Mouse (Mus musculus) layer of hippocampus, adult 18-20 months (tissue): Measurements from ENCODE around the gene 4930432M17Rik. TPM values are rescaled to one million over a fixed set of nuclear protein-coding genes. Genes with fewer than 3 reads are reported as not detected.

Source experiments
- DNase-seq, 2 experiments: peaks; one replicate each; pipeline ENCODE4 v3.0.0; 2022; ENCODE audit warnings: low spot score in 2 of 2
- total RNA-seq, 2 experiments: library from RNA; stranded (reverse); gene quantifications; 2 replicates each; pipeline ENCODE4 v1.2.3; 2021

Gene 4930432M17Rik
- total RNA-seq, 2 experiments from 2014 or later = not detected

DNA sequence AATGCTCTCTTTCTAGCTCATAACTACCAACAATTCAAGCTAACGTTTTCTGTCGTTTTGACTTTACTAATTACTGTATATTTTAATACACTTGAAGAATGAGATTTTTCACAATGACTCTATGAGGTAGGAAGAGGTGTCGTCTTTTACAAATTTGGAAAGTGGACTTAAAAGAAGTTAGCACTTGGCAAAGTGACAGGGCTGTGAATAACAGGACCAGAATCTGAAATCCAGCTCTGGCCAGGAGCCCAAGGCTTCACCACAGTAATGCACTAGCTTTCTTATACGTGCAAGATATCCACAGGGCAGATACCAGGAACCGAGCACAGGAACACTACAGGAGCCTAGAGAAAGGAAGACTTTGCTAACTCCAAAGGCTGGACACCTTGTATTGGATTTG lies 35.5 kb downstream of the 4930432M17Rik start:
- DNase-seq = no peak

GRCm38 (mm10) chr3:121707106-121707505 lies 36.5 kb downstream of the 4930432M17Rik start:
- no peak for DNase-seq

- DNase-seq = no peak
Measured at GRCm38 (mm10) chr3:121710894-121711531, 40.5 kb downstream of the 4930432M17Rik start.

GRCm38 (mm10) chr3:121712222-121712621 lies 41.7 kb downstream of the 4930432M17Rik start:
- no peak for DNase-seq

GRCm38 (mm10) chr3:121713151-121713701 lies 42.7 kb downstream of the 4930432M17Rik start:
- no peak for DNase-seq

DNA sequence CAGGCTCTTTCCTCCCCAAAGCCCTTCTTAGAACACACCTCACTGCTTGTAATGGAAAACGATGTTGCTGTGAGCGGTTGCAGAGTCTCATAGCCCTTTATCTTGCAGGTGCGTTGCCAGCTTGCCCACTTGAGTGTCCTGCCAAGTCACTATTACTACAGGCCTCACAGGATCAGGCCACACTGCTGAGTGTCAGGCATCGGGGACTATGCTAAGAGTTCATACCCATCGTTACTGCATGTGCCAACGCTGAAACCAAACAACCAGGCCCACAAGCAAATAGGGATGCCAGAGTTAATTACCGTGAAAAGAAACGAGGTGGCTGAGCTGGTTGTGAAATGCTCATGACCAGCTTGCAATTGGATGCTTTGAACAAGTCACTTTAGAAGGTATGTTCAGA lies 43.3 kb downstream of the 4930432M17Rik start:
- no peak for DNase-seq

GRCm38 (mm10) chr3:121714461-121714860 lies 43.9 kb downstream of the 4930432M17Rik start:
- no peak for DNase-seq

- DNase-seq = no peak
Measured at GRCm38 (mm10) chr3:121715336-121715735, 44.8 kb downstream of the 4930432M17Rik start.

- no peak for DNase-seq
Measured at GRCm38 (mm10) chr3:121715741-121716459, 45.3 kb downstream of the 4930432M17Rik start.

GRCm38 (mm10) chr3:121716480-121716879 lies 45.9 kb downstream of the 4930432M17Rik start:
- no peak for DNase-seq

- no peak for DNase-seq
Measured at GRCm38 (mm10) chr3:121718679-121719078, 48.1 kb downstream of the 4930432M17Rik start.

- no peak for DNase-seq
Measured at GRCm38 (mm10) chr3:121719701-121720100, 49.1 kb downstream of the 4930432M17Rik start.

DNA sequence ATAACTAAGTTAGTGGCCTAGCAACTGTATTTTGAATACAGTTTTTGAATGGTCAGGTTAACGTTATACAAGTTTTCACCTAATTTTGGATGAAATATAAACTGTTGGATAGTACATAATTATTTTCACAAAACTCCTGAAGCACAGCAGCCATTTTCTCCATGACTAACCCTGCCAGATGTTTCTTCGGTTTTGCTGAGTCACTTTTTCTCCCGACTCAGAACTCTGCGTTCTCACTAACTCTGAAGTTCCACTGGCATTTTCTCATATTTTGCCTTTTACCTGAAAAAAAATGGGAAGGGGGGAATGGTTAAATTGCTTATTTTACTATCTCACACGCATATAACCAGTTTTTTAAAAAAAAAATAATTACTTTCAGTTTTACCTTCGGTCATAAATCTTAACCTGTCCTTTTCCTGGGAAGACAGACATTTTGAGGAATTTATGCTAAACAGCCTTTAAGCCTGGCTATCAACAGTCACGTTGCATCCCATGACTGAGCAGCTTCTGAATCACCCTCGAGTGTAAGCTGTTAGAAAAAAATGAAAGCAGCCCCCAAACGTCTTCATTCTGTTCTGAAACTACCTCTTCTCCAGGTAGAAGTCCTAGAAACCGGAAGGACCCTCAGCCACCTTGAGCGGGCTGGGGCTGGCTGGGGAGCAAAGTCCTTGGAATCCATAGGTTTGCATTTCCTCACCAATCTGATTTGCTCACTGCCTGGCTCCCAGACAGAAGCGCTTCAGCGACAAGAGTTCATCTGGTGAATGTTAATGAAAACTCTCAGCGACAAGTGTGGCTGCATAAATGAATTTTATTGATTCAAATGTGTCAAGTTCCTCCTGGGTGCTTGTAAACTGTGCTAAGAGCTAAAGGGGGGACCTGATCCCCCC lies 50.5 kb downstream of the 4930432M17Rik start:
- no peak for DNase-seq

DNA sequence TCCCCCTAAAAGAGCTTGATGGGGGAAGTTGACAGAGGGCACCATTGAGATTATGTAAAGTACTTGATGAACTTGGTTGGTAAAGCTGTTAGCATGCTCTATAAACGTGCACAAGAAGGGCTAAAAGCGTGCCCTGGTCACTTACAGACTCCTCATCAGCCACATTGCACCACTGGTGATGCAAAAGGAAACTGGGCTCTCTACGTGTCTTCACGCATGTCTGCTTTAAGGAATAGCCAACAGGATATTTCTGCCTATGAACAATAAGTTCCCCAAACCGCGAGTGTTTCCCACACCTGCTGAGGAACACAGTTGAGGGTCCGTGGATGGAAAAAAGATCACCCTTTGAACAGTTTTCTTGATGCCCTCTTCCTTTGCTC lies 51.1 kb downstream of the 4930432M17Rik start:
- DNase-seq = no peak

- peak; percentile 51 to 74 for DNase-seq
Measured at GRCm38 (mm10) chr3:121722971-121723844, 52.6 kb downstream of the 4930432M17Rik start, which contains the start of gene F3. F3 (plus strand) TSS chr3:121723537.

- DNase-seq = no peak
Measured at GRCm38 (mm10) chr3:121723968-121724524, 53.5 kb downstream of the 4930432M17Rik start.

GRCm38 (mm10) chr3:121724553-121724952 lies 54.0 kb downstream of the 4930432M17Rik start:
- DNase-seq = no peak

DNA sequence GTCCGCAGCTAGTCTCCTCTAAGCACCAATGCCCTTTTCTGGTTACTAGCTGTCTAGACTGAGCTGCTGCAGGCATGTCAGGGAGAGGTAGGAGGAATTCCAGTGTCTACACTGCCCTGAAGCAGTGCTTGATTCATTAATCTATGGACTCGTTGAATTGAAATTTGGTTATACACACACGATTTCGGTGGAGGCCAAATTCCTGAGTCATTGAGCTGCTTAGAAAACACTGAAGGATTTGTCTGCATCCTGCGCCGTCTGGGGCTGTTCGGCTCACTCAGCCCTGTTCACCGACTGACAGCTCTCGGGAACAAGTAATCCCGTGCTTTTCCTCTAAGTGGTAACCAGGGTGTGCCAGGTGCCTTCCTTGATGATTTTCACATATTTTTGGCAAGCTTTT lies 55.1 kb downstream of the 4930432M17Rik start:
- DNase-seq = no peak

DNA sequence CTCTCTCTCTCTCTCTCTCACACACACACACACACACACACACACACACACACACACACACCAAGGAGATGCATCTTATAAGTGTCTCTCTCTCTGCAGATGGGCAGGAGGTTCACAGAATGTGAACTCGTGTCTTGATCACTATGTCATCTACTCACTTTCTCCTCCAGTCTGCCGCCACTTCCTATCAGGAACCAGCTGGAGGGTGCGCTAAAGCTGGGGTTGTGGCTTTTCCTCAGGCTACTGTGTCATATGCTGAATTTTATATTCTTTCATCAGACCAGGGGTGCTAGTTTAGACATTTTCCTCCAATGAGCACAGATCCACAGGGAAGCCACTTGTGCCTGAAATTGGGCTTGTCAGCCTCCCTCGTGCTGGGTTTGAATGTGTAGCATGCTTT lies 59.1 kb downstream of the 4930432M17Rik start:
- no peak for DNase-seq
